Mouse (Mus musculus): ENCODE data around the gene Tex52.
A peak's percentile ranks its signal among the peaks of the same experiment; 100 is the strongest.
"Not testable (repeated sequence)": the region's sequence is repeated elsewhere in the genome, so short reads cannot be mapped to it uniquely, and the experiment has no call there.

The Tex52 gene

GRCm38 (mm10) chr6:128379636-128380035 is 4.4 kb downstream of the Tex52 start:
- no peak for DNase-seq (ENCODE audit: extremely low read depth, insufficient read length, low spot score)

- DNase-seq (ENCODE audit: extremely low read depth, insufficient read length, low spot score) = not testable (repeated sequence)
Measured at GRCm38 (mm10) chr6:128380594-128381167, 5.4 kb downstream of the Tex52 start.

- DNase-seq (ENCODE audit: extremely low read depth, insufficient read length, low spot score) = no peak
Measured at GRCm38 (mm10) chr6:128381254-128381653, 6.0 kb downstream of the Tex52 start.

- no peak for DNase-seq (ENCODE audit: extremely low read depth, insufficient read length, low spot score)
Measured at GRCm38 (mm10) chr6:128383752-128384151, 8.5 kb downstream of the Tex52 start.

- no peak for DNase-seq (ENCODE audit: extremely low read depth, insufficient read length, low spot score)
Measured at GRCm38 (mm10) chr6:128385026-128385425, 9.8 kb downstream of the Tex52 start.

GRCm38 (mm10) chr6:128389185-128389584 is 13.9 kb downstream of the Tex52 start:
- no peak for DNase-seq (ENCODE audit: extremely low read depth, insufficient read length, low spot score)

GRCm38 (mm10) chr6:128390683-128391082 is 15.4 kb downstream of the Tex52 start:
- no peak for DNase-seq (ENCODE audit: extremely low read depth, insufficient read length, low spot score)

- DNase-seq (ENCODE audit: extremely low read depth, insufficient read length, low spot score) = no peak
Measured at GRCm38 (mm10) chr6:128397574-128398261, 22.5 kb downstream of the Tex52 start.

- no peak for DNase-seq (ENCODE audit: extremely low read depth, insufficient read length, low spot score)
Measured at GRCm38 (mm10) chr6:128398996-128399395, 23.7 kb downstream of the Tex52 start, which contains the start of gene Nrip2. Nrip2 (plus strand) TSS chr6:128399296.

GRCm38 (mm10) chr6:128399421-128400185 is 24.3 kb downstream of the Tex52 start:
- DNase-seq (ENCODE audit: extremely low read depth, insufficient read length, low spot score) = no peak

- DNase-seq (ENCODE audit: extremely low read depth, insufficient read length, low spot score) = no peak
Measured at GRCm38 (mm10) chr6:128404708-128405107, 29.5 kb downstream of the Tex52 start.

GRCm38 (mm10) chr6:128408544-128409125 is 33.4 kb downstream of the Tex52 start:
- DNase-seq (ENCODE audit: extremely low read depth, insufficient read length, low spot score) = no peak

- DNase-seq (ENCODE audit: extremely low read depth, insufficient read length, low spot score) = no peak
Measured at GRCm38 (mm10) chr6:128410305-128410704, 35.0 kb downstream of the Tex52 start.

GRCm38 (mm10) chr6:128411115-128411514 is 35.9 kb downstream of the Tex52 start:
- no peak for DNase-seq (ENCODE audit: extremely low read depth, insufficient read length, low spot score)

GRCm38 (mm10) chr6:128416169-128416568 is 40.9 kb downstream of the Tex52 start:
- DNase-seq (ENCODE audit: extremely low read depth, insufficient read length, low spot score) = no peak

- no peak for DNase-seq (ENCODE audit: extremely low read depth, insufficient read length, low spot score)
Measured at GRCm38 (mm10) chr6:128418076-128418475, 42.8 kb downstream of the Tex52 start.

GRCm38 (mm10) chr6:128421036-128421435 is 45.8 kb downstream of the Tex52 start:
- DNase-seq (ENCODE audit: extremely low read depth, insufficient read length, low spot score) = no peak

GRCm38 (mm10) chr6:128421480-128421879 is 46.2 kb downstream of the Tex52 start:
- no peak for DNase-seq (ENCODE audit: extremely low read depth, insufficient read length, low spot score)

GRCm38 (mm10) chr6:128423496-128424268 is 48.4 kb downstream of the Tex52 start:
- DNase-seq (ENCODE audit: extremely low read depth, insufficient read length, low spot score) = no peak

- peak; percentile 98 for DNase-seq (ENCODE audit: extremely low read depth, insufficient read length, low spot score)
Measured at GRCm38 (mm10) chr6:128424269-128425019, 49.2 kb downstream of the Tex52 start, which contains the start of gene Itfg2. Itfg2 (minus strand) TSS chr6:128424931.
